Mouse (Mus musculus) effector memory CD4-positive, alpha-beta T cell, adult 7 months (primary cell): Measurements from ENCODE around the gene Dbil5. TPM values are rescaled to one million over a fixed set of nuclear protein-coding genes. Genes with fewer than 3 reads are reported as not detected.

Experiments used
- polyA plus RNA-seq: library from polyadenylated mRNA; unstranded; fragments of 100-300 nt; shearing (Covaris generic); gene quantifications from one replicate; pipeline ENCODE4 v1.2.1, GENCODE M21; 2017

Dbil5 gene
- polyA plus RNA-seq, result not detected

GRCm38 (mm10) chr11:76217390-76217800 lies at the start of gene Dbil5, which contains the start of gene Gemin4:
Gene Dbil5 (plus strand): TSS chr11:76217608.
Gene Gemin4 (minus strand): TSS chr11:76217664.

GRCm38 (mm10) chr11:76179495-76180145 lies 37.8 kb upstream of the Dbil5 start, which contains the start of the genes Vps53 and Fam57a:
Gene Vps53 (minus strand): TSS chr11:76179647.
Gene Fam57a (plus strand): TSS chr11:76179671.

GRCm38 (mm10) chr11:76242901-76243810 lies 25.7 kb downstream of the Dbil5 start, which contains the start of the genes Mrm3 and Glod4:
Gene Mrm3 (plus strand): TSS chr11:76243715.
Gene Glod4 (minus strand): TSS chr11:76243725.

Other genes with a start within 250 kb of the Dbil5 start
- not detected for gene 1700016K19Rik, start 217.7 kb upstream of the Dbil5 start, polyA plus RNA-seq
- gene Rflnb, start 189.8 kb upstream of the Dbil5 start, polyA plus RNA-seq, result 59.6 TPM
- gene Vps53, start 38.0 kb upstream of the Dbil5 start, polyA plus RNA-seq, result 37.0 TPM
- 2.0 TPM for gene Fam57a, start 37.9 kb upstream of the Dbil5 start, polyA plus RNA-seq
- 6.1 TPM for gene Gemin4, start 56 bp downstream of the Dbil5 start, polyA plus RNA-seq
- 14.5 TPM for gene Mrm3, start 26.1 kb downstream of the Dbil5 start, polyA plus RNA-seq
- gene Glod4, start 26.1 kb downstream of the Dbil5 start, polyA plus RNA-seq, result 40.6 TPM
- gene Nxn, start 181.5 kb downstream of the Dbil5 start, polyA plus RNA-seq, result 2.8 TPM
- gene Timm22, start 189.3 kb downstream of the Dbil5 start, polyA plus RNA-seq, result 21.1 TPM